Mouse (Mus musculus) yolk sac, embryonic 10.5 days (tissue): ENCODE data around the gene Npas3.
A peak's percentile ranks its signal among the peaks of the same experiment; 100 is the strongest.

Experiments
- DNase-seq: peaks from one replicate; pipeline ENCODE4 v3.0.0-alpha.2; 2017; ENCODE audit warnings: low spot score

Npas3 gene

DNA sequence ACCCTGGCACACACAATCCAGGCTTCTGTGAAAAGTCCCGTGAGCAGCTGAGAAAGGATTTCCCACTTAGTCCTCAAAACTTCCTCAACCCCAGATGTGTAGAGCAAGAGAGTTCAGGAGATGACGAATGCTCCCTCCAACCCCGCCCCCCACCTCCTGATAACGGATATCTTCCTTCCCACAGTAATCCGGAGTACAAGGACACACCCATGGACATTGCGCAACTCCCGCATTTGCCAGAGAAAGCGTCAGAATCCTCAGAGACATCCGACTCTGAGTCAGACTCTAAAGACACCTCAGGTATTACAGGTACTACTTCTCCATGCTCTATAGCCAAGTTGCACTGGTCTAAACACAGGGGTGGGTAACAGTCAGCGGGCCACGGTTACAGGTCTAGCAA lies 817.1 kb downstream of the Npas3 start:
- peak; percentile 16 for DNase-seq

DNA sequence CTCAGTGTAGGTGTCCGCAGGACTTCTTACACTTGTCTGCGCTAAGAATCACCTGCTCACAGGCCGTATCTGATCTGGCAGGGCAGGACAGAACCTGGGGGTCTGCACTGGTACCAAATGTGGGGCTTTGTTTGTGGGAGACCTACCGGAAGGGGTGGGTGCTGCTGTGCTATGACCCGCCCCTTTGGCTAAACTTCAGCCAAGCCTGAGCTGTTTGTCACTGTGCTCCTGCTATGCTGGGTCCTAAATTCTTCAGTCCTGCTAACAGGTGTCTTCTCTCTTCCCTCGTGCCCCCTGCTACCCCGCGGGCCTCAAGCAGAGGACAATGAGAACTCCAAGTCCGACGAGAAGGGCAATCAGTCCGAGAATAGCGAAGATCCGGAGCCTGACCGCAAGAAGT lies 818.9 kb downstream of the Npas3 start:
- no peak for DNase-seq

DNA sequence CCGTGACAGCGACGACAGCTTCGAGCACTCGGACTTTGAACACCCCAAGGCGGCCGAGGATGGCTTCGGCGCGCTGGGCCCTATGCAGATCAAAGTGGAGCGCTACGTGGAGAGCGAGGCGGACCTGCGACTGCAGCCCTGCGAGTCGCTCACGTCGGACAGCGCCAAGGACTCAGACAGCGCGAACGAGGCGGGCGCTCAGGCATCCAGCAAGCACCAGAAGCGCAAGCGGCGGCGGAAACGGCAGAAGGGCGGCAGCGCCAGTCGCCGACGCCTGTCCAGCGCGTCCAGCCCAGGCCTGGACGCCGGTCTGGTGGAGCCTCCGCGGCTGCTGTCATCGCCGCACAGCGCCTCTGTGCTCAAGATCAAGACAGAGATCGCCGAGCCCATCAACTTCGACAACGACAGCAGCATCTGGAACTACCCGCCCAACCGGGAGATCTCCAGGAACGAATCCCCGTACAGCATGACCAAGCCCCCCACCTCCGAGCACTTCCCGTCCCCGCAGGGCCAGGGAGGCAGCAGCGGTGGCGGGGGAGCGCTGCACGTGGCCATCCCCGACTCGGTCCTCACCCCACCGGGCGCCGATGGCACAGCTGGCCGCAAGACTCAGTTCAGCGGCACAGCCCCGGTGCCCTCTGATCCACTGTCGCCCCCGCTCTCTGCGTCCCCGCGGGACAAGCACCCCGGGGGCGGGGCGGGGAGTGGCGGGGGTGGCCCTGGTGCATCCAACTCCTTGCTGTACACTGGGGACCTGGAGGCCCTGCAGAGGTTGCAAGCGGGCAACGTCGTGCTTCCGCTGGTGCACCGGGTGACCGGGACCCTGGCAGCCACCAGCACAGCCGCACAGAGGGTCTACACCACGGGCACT lies 819.6 kb downstream of the Npas3 start:
- DNase-seq = peak; percentile 75

DNA sequence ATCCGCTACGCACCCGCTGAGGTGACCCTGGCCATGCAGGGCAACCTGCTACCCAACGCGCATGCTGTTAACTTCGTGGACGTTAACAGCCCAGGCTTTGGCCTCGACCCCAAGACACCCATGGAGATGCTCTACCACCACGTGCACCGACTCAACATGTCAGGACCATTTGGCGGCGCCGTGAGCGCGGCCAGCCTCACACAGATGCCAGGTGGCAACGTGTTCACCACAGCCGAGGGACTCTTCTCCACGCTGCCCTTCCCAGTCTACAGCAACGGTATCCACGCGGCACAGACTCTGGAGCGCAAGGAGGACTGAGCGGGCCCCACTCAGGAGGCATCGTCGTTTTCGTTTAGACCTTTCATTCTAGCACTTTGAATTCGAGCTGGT lies 820.3 kb downstream of the Npas3 start:
- DNase-seq = no peak

DNA sequence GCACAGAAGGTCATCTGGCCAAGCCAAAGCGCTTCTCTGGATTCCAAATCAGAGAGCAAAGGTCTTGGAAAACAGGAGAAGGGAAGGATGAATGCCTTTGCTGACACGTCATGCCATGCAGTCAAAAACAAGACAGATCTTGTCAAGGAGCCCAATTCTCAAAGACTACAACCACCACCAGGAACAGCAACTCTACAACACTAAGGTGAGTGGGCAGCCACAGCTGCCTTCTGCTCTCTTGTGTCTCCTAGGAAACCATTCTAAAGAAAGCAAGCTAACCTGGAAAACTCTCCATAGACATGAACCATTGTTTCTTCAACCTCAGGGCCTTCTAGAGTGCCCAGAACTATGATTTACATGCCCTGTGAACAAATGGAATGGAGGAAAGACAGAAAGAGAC lies 825.5 kb downstream of the Npas3 start:
- no peak for DNase-seq

DNA sequence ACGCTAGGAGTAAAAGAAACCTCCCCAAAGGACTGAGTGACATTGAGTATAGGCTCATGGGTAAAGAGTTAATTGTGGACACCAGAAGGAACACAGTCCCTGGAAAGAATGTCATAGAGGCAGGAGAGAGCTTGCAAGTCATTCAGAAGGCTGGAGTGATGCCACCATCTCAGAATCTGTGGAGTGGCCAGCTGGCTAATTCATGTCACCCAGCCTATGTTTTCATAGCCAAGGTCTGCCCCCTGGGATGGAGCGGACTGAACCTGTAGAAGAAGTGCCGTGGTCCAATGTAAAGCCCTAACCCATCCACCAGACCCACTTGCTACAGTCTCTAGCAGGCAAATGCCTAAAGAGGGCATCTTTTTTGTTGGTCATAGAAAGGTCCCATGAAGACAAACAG lies 832.5 kb downstream of the Npas3 start:
- no peak for DNase-seq

DNA sequence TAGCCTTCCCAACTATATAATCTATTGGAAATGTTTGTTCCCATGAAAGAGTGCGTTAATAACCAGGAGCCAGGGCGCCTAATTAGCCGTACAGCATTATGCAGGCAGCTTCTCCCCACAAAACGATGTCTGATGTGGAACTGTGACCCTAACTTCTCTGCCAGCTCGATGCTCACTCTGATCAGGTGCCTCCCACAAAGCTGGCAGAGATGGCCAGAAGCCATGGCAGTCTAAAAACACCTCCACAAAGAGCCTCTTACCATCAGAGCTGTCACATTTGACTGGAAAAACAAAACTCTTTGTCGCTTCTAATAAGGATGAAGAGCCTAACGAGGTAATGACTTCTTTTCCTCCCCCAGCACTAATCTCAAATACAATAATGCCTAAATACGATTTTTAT lies 845.3 kb downstream of the Npas3 start:
- DNase-seq = no peak

DNA sequence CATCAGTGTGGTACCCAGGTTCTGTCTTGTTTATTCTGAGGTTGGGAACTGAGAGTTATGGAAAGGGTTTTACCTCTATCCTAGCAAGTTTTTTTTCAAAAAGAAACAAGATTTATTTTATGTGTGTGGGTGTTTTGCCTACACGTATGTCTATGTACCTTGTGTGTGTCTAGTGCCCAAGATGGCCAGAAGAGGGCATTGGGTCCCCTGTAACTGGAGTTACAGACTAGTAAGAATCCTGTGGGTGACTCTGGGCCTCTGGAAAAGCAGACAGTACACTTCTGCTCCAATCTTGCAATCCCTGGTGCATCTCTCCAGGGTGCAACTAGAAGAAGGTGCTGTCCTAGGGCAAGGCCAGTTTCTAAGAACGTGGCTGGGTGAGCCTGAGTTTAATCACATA lies 848.0 kb downstream of the Npas3 start:
- DNase-seq = no peak

DNA sequence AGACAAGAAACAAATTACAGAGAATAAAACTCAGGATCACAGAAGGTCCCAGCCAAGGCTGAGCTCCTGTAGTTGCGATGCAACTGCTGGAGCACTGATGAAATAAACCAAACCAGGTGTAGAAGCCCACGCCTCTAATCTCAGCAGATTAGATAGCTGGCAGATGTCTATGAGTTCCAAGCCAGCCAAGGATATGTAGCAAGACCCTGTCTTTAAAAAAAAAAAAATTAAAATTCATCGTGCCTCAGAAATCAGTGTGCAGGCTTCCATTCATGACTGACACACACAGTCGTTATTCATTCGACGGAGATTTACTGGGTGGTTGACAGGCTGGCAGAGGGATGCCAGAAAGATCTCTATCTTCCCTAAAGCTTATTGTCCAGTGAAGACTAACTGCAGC lies 849.7 kb downstream of the Npas3 start:
- DNase-seq = no peak

DNA sequence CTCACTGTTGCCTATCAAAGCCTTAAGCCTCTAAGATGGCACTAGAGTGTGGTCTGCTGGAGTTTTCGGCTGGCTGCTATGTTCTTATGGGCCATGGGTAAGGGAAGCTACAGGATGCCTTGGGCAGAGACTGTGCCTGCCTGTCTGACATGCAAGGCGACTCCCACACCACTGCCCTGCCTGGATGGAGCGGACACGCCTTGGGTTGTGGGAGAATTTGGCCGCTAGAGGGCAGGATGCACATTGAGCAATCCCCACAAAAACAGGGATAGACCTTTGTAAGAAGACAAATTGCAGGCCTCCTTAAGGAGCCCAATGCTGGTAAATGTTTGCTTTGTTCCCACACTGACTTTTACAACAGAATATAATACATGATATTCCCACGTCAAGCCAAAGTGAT lies 850.3 kb downstream of the Npas3 start:
- peak; percentile 64 for DNase-seq

DNA sequence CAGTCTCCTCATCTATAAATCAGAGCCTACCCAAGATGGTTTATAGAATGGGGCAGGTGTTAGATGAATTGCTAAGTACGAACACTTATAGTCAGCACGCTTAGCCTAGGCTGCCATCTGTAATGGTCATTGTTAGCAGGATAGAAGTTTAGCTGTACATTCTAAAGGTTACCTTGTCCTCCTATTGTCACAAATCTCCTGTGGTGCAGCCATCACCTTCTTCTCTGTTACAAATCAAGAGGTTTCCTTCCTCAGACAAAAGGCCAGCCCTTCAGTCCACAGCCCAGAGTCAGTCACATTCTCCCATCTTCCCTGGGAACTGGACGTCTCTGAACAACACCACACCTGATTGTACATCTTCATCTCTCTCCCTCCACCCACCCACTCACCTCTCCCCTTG lies 851.0 kb downstream of the Npas3 start:
- DNase-seq = no peak

DNA sequence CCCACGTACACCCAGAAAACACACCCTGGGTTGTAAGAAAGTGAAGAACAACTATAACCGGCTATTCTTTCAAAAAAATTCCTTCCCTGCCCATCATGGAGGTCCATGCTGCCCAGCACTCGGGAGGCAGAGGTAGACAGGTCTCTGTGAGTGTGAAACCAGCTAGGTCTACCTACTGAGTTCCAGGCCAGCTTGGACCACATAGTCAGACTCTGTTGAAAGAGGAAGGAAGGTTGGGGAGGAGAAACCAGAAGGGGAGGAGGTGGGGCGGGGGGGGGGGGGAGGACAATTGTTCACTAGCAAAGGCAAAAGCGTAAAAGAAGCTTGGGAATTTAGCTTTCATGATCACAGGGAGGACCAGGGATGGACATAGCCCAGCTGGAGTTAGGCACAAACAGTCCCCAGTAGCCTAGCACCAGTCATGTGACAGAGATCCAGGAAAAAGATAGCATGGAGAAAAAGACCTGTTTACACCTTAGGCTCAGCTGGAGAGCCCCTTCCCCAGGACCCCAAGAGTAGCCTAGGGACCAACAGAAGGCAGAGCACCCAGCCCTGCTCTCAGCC lies 852.9 kb downstream of the Npas3 start:
- no peak for DNase-seq

DNA sequence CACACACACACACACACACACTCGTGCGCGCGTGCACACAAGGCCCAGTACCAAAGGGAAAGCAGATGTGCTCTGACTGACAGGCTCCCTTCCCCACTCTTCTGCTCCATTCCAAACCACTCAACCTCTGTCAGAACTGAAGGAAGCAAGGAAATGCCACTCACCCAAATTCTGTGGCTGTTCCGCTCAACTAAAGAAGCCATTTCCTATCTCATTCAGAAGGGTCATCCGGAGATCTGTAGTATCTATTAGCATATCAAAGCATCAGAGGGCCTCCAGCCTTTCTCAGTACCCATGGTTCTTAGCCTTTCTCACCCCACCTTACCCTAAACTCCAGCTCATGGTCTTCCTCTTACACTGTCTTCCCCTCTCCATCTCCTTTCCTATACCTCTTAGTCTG lies 854.0 kb downstream of the Npas3 start:
- DNase-seq = no peak

DNA sequence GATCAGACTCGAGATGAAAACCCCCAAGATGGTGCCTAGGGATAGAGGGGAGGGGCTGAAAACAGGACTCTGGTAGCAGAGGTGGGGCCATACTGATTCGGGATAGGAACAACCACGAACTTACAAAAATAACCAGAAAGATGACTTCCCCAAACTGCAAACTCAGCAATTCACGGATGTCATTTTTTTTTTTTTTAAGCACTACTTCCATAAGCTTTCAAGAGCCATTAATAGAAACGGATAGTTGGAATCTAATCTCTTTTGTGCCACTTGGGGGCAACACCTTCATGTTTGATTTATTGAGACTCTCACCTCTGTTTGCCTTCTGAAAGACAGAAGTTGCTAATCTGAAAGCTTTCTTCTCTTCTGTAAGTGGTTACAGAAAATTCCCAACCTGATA lies 857.1 kb downstream of the Npas3 start:
- no peak for DNase-seq

DNA sequence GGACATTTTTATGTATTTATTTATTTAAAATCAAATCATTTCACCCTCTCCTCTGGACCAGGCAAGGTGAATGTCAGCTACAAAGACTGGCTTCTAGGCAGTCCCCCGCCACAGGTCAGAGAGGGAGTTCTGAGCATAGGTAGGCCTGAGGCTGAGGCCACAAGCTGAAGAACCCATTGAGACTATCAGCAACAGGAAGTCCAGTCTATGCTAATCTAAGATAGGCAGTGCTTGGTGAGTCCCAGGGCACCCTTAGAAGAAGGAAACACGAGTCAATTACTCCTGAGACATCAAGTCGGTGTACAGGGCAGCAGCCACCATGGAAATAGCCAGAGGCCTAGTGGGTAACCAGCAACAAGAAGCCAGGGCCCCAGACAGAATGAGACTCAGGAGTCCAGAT lies 857.5 kb downstream of the Npas3 start:
- DNase-seq = no peak

DNA sequence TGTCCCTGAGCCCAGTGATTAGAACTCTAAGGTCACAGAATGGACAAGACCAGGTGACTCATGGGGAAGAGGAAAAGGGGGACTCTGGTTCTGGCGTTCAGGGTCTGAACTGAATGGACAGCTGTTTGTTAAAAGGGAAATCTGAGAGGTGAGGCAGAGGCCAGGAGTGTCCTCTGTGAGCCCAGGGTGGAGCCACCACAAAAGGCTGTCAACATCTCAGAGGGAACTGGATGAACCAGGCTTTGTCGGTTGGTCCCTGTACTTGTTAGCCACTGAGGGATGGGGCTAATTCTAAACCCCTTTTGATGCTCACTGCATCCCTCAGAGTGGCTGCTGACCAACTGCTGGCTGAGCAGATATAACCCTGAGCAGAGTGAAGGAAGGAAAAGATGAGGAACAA lies 861.9 kb downstream of the Npas3 start:
- no peak for DNase-seq

DNA sequence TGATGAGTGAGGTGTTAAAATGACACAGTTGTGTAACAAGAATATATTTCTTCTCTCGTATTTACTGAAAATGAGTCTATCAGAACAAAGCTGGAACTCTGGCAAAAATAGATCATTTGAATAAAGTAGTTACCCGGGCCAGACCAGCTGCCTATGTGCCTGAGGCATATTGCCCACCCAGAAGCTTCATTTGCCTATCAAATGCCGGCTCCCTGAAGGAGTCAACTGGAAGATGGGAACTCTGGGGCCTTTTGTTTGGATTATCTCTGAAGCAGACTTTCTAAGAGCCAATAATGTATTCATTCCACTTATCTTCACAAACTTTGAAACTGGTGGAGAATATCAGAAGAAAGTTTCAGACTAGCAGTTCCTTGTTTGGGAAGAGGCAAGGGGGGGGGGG lies 862.5 kb downstream of the Npas3 start:
- no peak for DNase-seq

DNA sequence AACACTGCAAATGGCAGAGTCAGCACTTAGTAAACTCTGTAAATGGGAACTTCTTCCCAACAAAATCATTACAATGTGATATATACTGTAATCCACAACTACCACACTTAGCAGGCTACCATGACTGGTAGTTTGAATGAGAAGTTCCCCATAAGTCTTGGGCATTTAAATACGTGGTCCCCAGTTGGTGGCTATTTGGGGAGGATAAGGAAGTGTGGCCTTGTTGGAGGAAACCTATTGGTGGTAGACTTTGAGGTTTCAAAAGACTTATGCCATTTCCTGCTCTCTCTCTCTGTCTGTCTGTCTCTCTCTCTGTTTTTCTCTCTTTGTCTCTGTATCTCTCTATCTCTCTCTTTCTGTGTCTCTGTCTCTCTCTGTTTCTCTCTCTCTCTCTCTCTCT lies 871.9 kb downstream of the Npas3 start:
- DNase-seq = no peak

DNA sequence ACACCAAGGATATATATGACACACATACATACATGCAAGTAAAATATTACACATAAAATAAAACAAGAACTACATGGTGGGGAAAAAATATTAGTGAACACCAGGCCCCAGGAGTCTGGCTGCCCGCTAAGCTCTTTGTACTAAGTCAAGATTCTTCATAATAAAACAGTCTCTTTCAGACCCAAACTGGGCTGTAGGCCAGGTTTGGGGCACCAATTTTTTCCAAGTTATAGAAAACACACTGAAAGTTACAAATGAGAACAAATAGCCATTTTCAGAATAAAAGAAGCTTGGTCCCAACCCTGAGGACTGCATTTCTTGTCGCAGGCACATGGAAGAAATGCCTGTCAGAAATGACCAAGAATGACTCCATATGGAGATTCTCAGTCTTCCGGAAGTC lies 872.8 kb downstream of the Npas3 start:
- no peak for DNase-seq
